Mouse (Mus musculus): ENCODE data around the gene Ankrd44.

- TF ChIP-seq POLR2A (IDR thresholded peaks at IDR 0.05; ENCODE audit: insufficient read depth, low read length) (no peak), EP300 (IDR thresholded peaks at IDR 0.05; ENCODE audit: insufficient read depth, low read depth, low read length) (no peak), CTCF (IDR thresholded peaks at IDR 0.05; ENCODE audit: low read depth, low read length) (no peak)
Measured at GRCm38 (mm10) chr1:54833221-54833620, 93.0 kb downstream of the Ankrd44 start.

All from ES-Bruce4 (cell line).